Mouse (Mus musculus): ENCODE data around the gene Nsd1. TPM values are rescaled to one million over a fixed set of nuclear protein-coding genes. Genes with fewer than 3 reads are reported as not detected.

The Nsd1 gene
- polyA plus RNA-seq, 1 experiment from 2014 or later, result 70.7 TPM

- no peak for DNase-seq (ENCODE audit: low spot score)
- no peak overlapping the region for H3K27ac ChIP-seq (replicated peaks)
- no peak overlapping the region for H3K4me3 ChIP-seq
- no peaks in the 10 kb centered on the region for H3K9me3 ChIP-seq (replicated peaks)
- 92% methylated on average over 8 of the region's 8 CpGs for WGBS
- H3K4me1 ChIP-seq, result no peaks in the 10 kb centered on the region
- H3K36me3 ChIP-seq, result peaks cover 99% of the 10 kb centered on the region
- no peaks in the 10 kb centered on the region for H3K27me3 ChIP-seq (ENCODE audit: low read depth, poor library complexity, severe bottlenecking)
Observed at GRCm38 (mm10) chr13:55312028-55312630, 102.5 kb downstream of the Nsd1 start.

GRCm38 (mm10) chr13:55313051-55313450, 103.5 kb downstream of the Nsd1 start:
- H3K4me1 ChIP-seq, result no peaks in the 10 kb centered on the region
- no peak for DNase-seq (ENCODE audit: low spot score)
- H3K27ac ChIP-seq (replicated peaks), result no peak overlapping the region
- H3K36me3 ChIP-seq, result peaks cover 99% of the 10 kb centered on the region
- 90% methylated on average over 9 of the region's 9 CpGs for WGBS
- H3K4me3 ChIP-seq, result no peak overlapping the region
- no peaks in the 10 kb centered on the region for H3K27me3 ChIP-seq (ENCODE audit: low read depth, poor library complexity, severe bottlenecking)
- H3K9me3 ChIP-seq (replicated peaks), result no peaks in the 10 kb centered on the region

- Histone ChIP-seq H3K27me3 (ENCODE audit: low read depth, poor library complexity, severe bottlenecking) (no peaks in the 10 kb centered on the region), H3K9me3 (replicated peaks) (no peaks in the 10 kb centered on the region), H3K4me3 (no peak overlapping the region), H3K4me1 (peaks cover 3% of the 10 kb centered on the region; the same call in 1 of the 2 replicates), H3K27ac (replicated peaks) (no peak overlapping the region), H3K36me3 (peaks cover 100% of the 10 kb centered on the region)
- DNase-seq (ENCODE audit: low spot score), result no peak
- WGBS, result 93% methylated on average over 2 of the region's 2 CpGs
Observed at GRCm38 (mm10) chr13:55314891-55315412, 105.4 kb downstream of the Nsd1 start.

- H3K4me3 ChIP-seq, result no peak overlapping the region
- H3K36me3 ChIP-seq, result peaks cover 80% of the 10 kb centered on the region
- H3K4me1 ChIP-seq, result peaks cover 30% of the 10 kb centered on the region
- no peak overlapping the region for H3K27ac ChIP-seq (replicated peaks)
- no peak for DNase-seq (ENCODE audit: low spot score)
- no peaks in the 10 kb centered on the region for H3K9me3 ChIP-seq (replicated peaks)
- no peaks in the 10 kb centered on the region for H3K27me3 ChIP-seq (ENCODE audit: low read depth, poor library complexity, severe bottlenecking)
- 82% methylated on average over 3 of the region's 3 CpGs for WGBS
Observed at GRCm38 (mm10) chr13:55318351-55318750, 108.8 kb downstream of the Nsd1 start.

- 85% methylated on average over 4 of the region's 4 CpGs for WGBS
- Histone ChIP-seq H3K27ac (replicated peaks) (peak within 1 kb of the TSS; percentile 95), H3K36me3 (peaks cover 80% of the 10 kb centered on the region), H3K4me1 (peaks cover 38% of the 10 kb centered on the region), H3K4me3 (peak within 1 kb of the TSS; percentile 93), H3K9me3 (replicated peaks) (no peaks in the 10 kb centered on the region), H3K27me3 (ENCODE audit: low read depth, poor library complexity, severe bottlenecking) (no peaks in the 10 kb centered on the region)
- DNase-seq (ENCODE audit: low spot score), result no peak
Observed at GRCm38 (mm10) chr13:55319931-55320533, 110.5 kb downstream of the Nsd1 start, which contains the start of gene Prelid1. Prelid1 (plus strand) TSS chr13:55320500.

- Histone ChIP-seq H3K4me3 (peak within 1 kb of the TSS; percentile 93), H3K27me3 (ENCODE audit: low read depth, poor library complexity, severe bottlenecking) (no peaks in the 10 kb centered on the region), H3K27ac (replicated peaks) (peak within 1 kb of the TSS; percentile 95), H3K36me3 (peaks cover 80% of the 10 kb centered on the region), H3K9me3 (replicated peaks) (no peaks in the 10 kb centered on the region), H3K4me1 (peaks cover 38% of the 10 kb centered on the region)
- WGBS, result 1% methylated on average over 73 of the region's 73 CpGs
- peak; percentile 88 for DNase-seq (ENCODE audit: low spot score)
Observed at GRCm38 (mm10) chr13:55321434-55322129, 112.0 kb downstream of the Nsd1 start, which contains the start of gene Rab24. Rab24 (minus strand) TSS chr13:55321946.

GRCm38 (mm10) chr13:55322130-55322825, 112.7 kb downstream of the Nsd1 start:
- Histone ChIP-seq H3K36me3 (peaks cover 80% of the 10 kb centered on the region), H3K27me3 (ENCODE audit: low read depth, poor library complexity, severe bottlenecking) (no peaks in the 10 kb centered on the region), H3K4me1 (peaks cover 42% of the 10 kb centered on the region), H3K27ac (replicated peaks) (peak overlapping the region; percentile 95), H3K4me3 (peak overlapping the region; percentile 93), H3K9me3 (replicated peaks) (no peaks in the 10 kb centered on the region)
- WGBS, result 2% methylated on average over 31 of the region's 31 CpGs
- no peak for DNase-seq (ENCODE audit: low spot score)

GRCm38 (mm10) chr13:55325596-55325995, 116.0 kb downstream of the Nsd1 start:
- peaks cover 11% of the 10 kb centered on the region for H3K27me3 ChIP-seq (ENCODE audit: low read depth, poor library complexity, severe bottlenecking)
- peaks cover 47% of the 10 kb centered on the region for H3K36me3 ChIP-seq
- no peak overlapping the region for H3K4me3 ChIP-seq
- no peak overlapping the region for H3K27ac ChIP-seq (replicated peaks)
- no peaks in the 10 kb centered on the region for H3K9me3 ChIP-seq (replicated peaks)
- peaks cover 66% of the 10 kb centered on the region for H3K4me1 ChIP-seq
- DNase-seq (ENCODE audit: low spot score), result no peak
- WGBS, result 78% methylated on average over 11 of the region's 11 CpGs

GRCm38 (mm10) chr13:55327169-55327568, 117.6 kb downstream of the Nsd1 start:
- Histone ChIP-seq H3K36me3 (peaks cover 45% of the 10 kb centered on the region), H3K4me1 (peaks cover 64% of the 10 kb centered on the region), H3K27ac (replicated peaks) (0 out of 2 replicates have a peak overlapping the region, but pooled peaks have one; percentile 38), H3K4me3 (no peak overlapping the region), H3K9me3 (replicated peaks) (no peaks in the 10 kb centered on the region), H3K27me3 (ENCODE audit: low read depth, poor library complexity, severe bottlenecking) (peaks cover 23% of the 10 kb centered on the region)
- WGBS, result 66% methylated on average over 4 of the region's 4 CpGs
- no peak for DNase-seq (ENCODE audit: low spot score)

- H3K27ac ChIP-seq (replicated peaks), result no peak overlapping the region
- peak; percentile 81 for DNase-seq (ENCODE audit: low spot score)
- no peaks in the 10 kb centered on the region for H3K9me3 ChIP-seq (replicated peaks)
- peaks cover 61% of the 10 kb centered on the region for H3K4me1 ChIP-seq
- H3K27me3 ChIP-seq (ENCODE audit: low read depth, poor library complexity, severe bottlenecking), result peaks cover 25% of the 10 kb centered on the region
- WGBS, result 47% methylated on average over 8 of the region's 8 CpGs
- peak overlapping the region; percentile 77; the same call in 1 of the 2 replicates for H3K4me3 ChIP-seq
- peaks cover 45% of the 10 kb centered on the region for H3K36me3 ChIP-seq
Observed at GRCm38 (mm10) chr13:55327633-55328032, 118.1 kb downstream of the Nsd1 start.

- 84% methylated on average over 6 of the region's 6 CpGs for WGBS
- peaks cover 25% of the 10 kb centered on the region for H3K27me3 ChIP-seq (ENCODE audit: low read depth, poor library complexity, severe bottlenecking)
- H3K9me3 ChIP-seq (replicated peaks), result no peaks in the 10 kb centered on the region
- DNase-seq (ENCODE audit: low spot score), result no peak
- H3K4me1 ChIP-seq, result peaks cover 56% of the 10 kb centered on the region
- no peak overlapping the region for H3K27ac ChIP-seq (replicated peaks)
- peaks cover 41% of the 10 kb centered on the region for H3K36me3 ChIP-seq
- peak overlapping the region; percentile 77 for H3K4me3 ChIP-seq
Observed at GRCm38 (mm10) chr13:55328171-55328570, 118.6 kb downstream of the Nsd1 start.

GRCm38 (mm10) chr13:55328641-55329040, 119.1 kb downstream of the Nsd1 start:
- Histone ChIP-seq H3K9me3 (replicated peaks) (no peaks in the 10 kb centered on the region), H3K4me1 (peaks cover 51% of the 10 kb centered on the region), H3K27me3 (ENCODE audit: low read depth, poor library complexity, severe bottlenecking) (peaks cover 25% of the 10 kb centered on the region), H3K4me3 (peak overlapping the region; percentile 77), H3K27ac (replicated peaks) (peak overlapping the region; percentile 98; the same call in 1 of the 2 replicates), H3K36me3 (peaks cover 36% of the 10 kb centered on the region)
- WGBS, result 85% methylated on average over 4 of the region's 4 CpGs
- DNase-seq (ENCODE audit: low spot score), result no peak

Measured in midbrain, embryonic 10.5 days (tissue).